9 mouse cellular contexts compared by ENCODE assay signal in genomic region chr2:49788051-49788418, GRCm38 (mm10). TPM values are rescaled to one million over a fixed set of nuclear protein-coding genes. Genes with fewer than 3 reads are reported as not detected.
DNase-seq lines count a peak whose midpoint lies in the region; ATAC-seq and TF ChIP-seq lines count a peak whose summit lies in the region.
"Had no signal": no experiment of that assay in that cellular context is flagged by ENCODE, and none has a peak within 500 bp of the region (broad histone marks: within the 10 kb centered on the region; RNA-seq: fewer than 3 reads in every experiment).

No protein-coding gene starts in this region.

- no peak for ATAC-seq in liver, embryonic 13.5 days (ENCODE audit: low read depth)
- ATAC-seq in stomach, postnatal 0 days (ENCODE audit: low FRiP score, low TSS enrichment) = peak; percentile 30

- DNase-seq in embryo, embryonic 10.5 days (ENCODE audit: low spot score) = peak; percentile 39
- no peak for DNase-seq in embryo, embryonic 10 days (ENCODE audit: low spot score)
- no peak for DNase-seq in spleen, adult 2 months (ENCODE audit: low read depth in 1 of 2, low spot score in 2 of 2)
- no peak for DNase-seq in spleen, adult 12 weeks (ENCODE audit: low spot score)
- DNase-seq in liver, embryonic 13.5 days = no peak
- DNase-seq in stomach, postnatal 0 days (ENCODE audit: low spot score) = no peak
- no peak for DNase-seq in right cerebral cortex, adult 2 months (ENCODE audit: low spot score in 2 of 2)
- DNase-seq in left cerebral cortex, postnatal 10 days (ENCODE audit: extremely low spot score in 1 of 2, low spot score in 2 of 2) = no peak

- TF ChIP-seq CTCF in spleen, adult 2 months (IDR thresholded peaks at IDR 0.05; ENCODE audit: extremely low read depth, insufficient read depth, insufficient read length, insufficient replicate concordance) = no peak
- no peak for TF ChIP-seq CTCF in stomach, postnatal 0 days (IDR thresholded peaks at IDR 0.05; ENCODE audit: low read depth)

- peaks cover 15% of the 10 kb centered on the region for H3K27me3 ChIP-seq in spleen, adult 2 months (ENCODE audit: control insufficient read depth, insufficient read depth, low read length)
- peaks cover 60% of the 10 kb centered on the region for H3K27me3 ChIP-seq in liver, embryonic 13.5 days
- H3K27me3 ChIP-seq in stomach, postnatal 0 days (ENCODE audit: control insufficient read depth, insufficient read depth, low read length) = no peaks in the 10 kb centered on the region

- H3K4me2 ChIP-seq in liver, embryonic 13.5 days = peak overlapping the region; percentile 70
- peak overlapping the region; percentile 95 for H3K4me2 ChIP-seq in stomach, postnatal 0 days (replicated peaks; ENCODE audit: low read depth)

- no peak for TF ChIP-seq POLR2A in spleen, adult 2 months (IDR thresholded peaks at IDR 0.05; ENCODE audit: low read depth, low read length)

- H3K9me3 ChIP-seq in liver, embryonic 13.5 days (replicated peaks) = no peaks in the 10 kb centered on the region
- no peaks in the 10 kb centered on the region for H3K9me3 ChIP-seq in stomach, postnatal 0 days (ENCODE audit: control insufficient read depth, low read length)

- no peaks in the 10 kb centered on the region for H3K36me3 ChIP-seq in spleen, adult 2 months (ENCODE audit: control insufficient read depth, insufficient read depth, low read length)
- no peaks in the 10 kb centered on the region for H3K36me3 ChIP-seq in liver, embryonic 13.5 days
- H3K36me3 ChIP-seq in stomach, postnatal 0 days (ENCODE audit: control insufficient read depth, insufficient read depth, low read length) = no peaks in the 10 kb centered on the region

- no peak overlapping the region for H3K27ac ChIP-seq in spleen, adult 2 months (ENCODE audit: insufficient read depth, low read length)
- no peak overlapping the region for H3K27ac ChIP-seq in liver, embryonic 13.5 days
- H3K27ac ChIP-seq in stomach, postnatal 0 days (replicated peaks) = peak overlapping the region; percentile 71

- intact Hi-C loops in left cerebral cortex, postnatal 10 days (cut with DNase I) = no loop called here

- H3K4me1 ChIP-seq in spleen, adult 2 months (ENCODE audit: control insufficient read depth, insufficient read depth, insufficient read length) = peaks cover 3% of the 10 kb centered on the region; the same call in 1 of the 2 replicates
- H3K4me1 ChIP-seq in liver, embryonic 13.5 days (replicated peaks) = peaks cover 9% of the 10 kb centered on the region
- H3K4me1 ChIP-seq in stomach, postnatal 0 days (replicated peaks; ENCODE audit: control insufficient read depth, insufficient read depth) = no peaks in the 10 kb centered on the region

- TF ChIP-seq EP300 in stomach, postnatal 0 days (optimal IDR thresholded peaks at IDR 0.05) = no peak

- WGBS in spleen, adult 2 months = 14% methylated on average over 14 of the region's 14 CpGs
- WGBS in liver, embryonic 13.5 days (ENCODE audit: insufficient replicate concordance) = 2% methylated on average over 14 of the region's 14 CpGs
- WGBS in stomach, postnatal 0 days = 3% methylated on average over 14 of the region's 14 CpGs

- H3K4me3 ChIP-seq in spleen, adult 2 months (ENCODE audit: extremely low read depth, insufficient read depth, insufficient read length) = peak overlapping the region; percentile 30; the same call in 1 of the 2 replicates
- H3K4me3 ChIP-seq in liver, embryonic 13.5 days (replicated peaks) = peak overlapping the region; percentile 54
- H3K4me3 ChIP-seq in stomach, postnatal 0 days (ENCODE audit: low read depth, low read length) = peak overlapping the region; percentile 65
- H3K4me3 ChIP-seq: myocyte had no signal

- no peak overlapping the region for H3K9ac ChIP-seq in liver, embryonic 13.5 days
- H3K9ac ChIP-seq in stomach, postnatal 0 days (ENCODE audit: low read length) = peak overlapping the region; percentile 77

RNA-seq across cellular contexts. Expression of gene Lypd6b, which starts 0.5 kb away (rescaled TPM):
- 0.51 and 0.59 TPM in 2 replicates for polyA plus RNA-seq in spleen, adult 2 months (2012; rRNA removed)
- 0.05 TPM in 1 of 2 replicates, not detected in the other for polyA plus RNA-seq in liver, embryonic 13.5 days (2015; fragmentation: Nextera tagmentation; extraction: Ambion mirVana)
- polyA plus RNA-seq in stomach, postnatal 0 days (2015; fragmentation: Nextera tagmentation; extraction: Ambion mirVana) = 31.2 and 31.8 TPM in 2 replicates
- 10 to 100 TPM; 18.3 to 20.5 TPM for total RNA-seq in left cerebral cortex, postnatal 10 days (2021)

Comparison
In these comparisons a context has a peak if more than half of its experiments do, and no peak if none do; other contexts are left out.
1. RNA of gene Lypd6b, which starts 0.5 kb away (polyA plus RNA-seq): 31.2 to 31.8 TPM in stomach, postnatal 0 days; 0.51 to 0.59 TPM in spleen, adult 2 months and 0.05 TPM in liver, embryonic 13.5 days; every median in the first group is over 10 times any median in the second.
2. Peak in every context shown above with its lines, with median percentiles within 50 percentile points of each other: H3K4me3 ChIP-seq.